Mouse (Mus musculus) hindbrain, embryonic 14.5 days (tissue): Measurements from ENCODE around the gene Icmt. TPM values are rescaled to one million over a fixed set of nuclear protein-coding genes. Genes with fewer than 3 reads are reported as not detected.

Source experiments
- ATAC-seq: fragments of 200-750 bp; cut with Nextera tagmentation; 2 replicates; pipeline ENCODE4 v1.8.0; 2017; ENCODE audit warnings: moderate number of reproducible peaks, mild to moderate bottlenecking, moderate TSS enrichment, moderate library complexity; ENCODE audit not compliant: low FRiP score
- DNase-seq: peaks from one replicate; pipeline ENCODE4 v3.0.0-alpha.2; 2015; ENCODE audit warnings: low spot score
- H3K27ac ChIP-seq: fragments of 300-500 bp; sonication (generic); 2 replicates; pipeline ENCODE4 v1.5.1; 2014; ENCODE audit warnings: mild to moderate bottlenecking, moderate library complexity
- H3K27me3 ChIP-seq: fragments of 300-500 bp; sonication (generic); 2 replicates; pipeline ENCODE4 v1.6.1; 2014; ENCODE audit warnings: mild to moderate bottlenecking, low read length, mixed read lengths; ENCODE audit not compliant: control insufficient read depth, insufficient read depth
- H3K36me3 ChIP-seq: fragments of 300-500 bp; sonication (generic); replicated peaks from 2 replicates; pipeline ENCODE4 v1.6.1; 2014; ENCODE audit not compliant: control insufficient read depth, insufficient read depth
- H3K4me1 ChIP-seq: fragments of 300-500 bp; sonication (generic); replicated peaks from 2 replicates; pipeline ENCODE4 v1.6.1; 2014; ENCODE audit warnings: antibody characterized with exemption, low read length, mixed read lengths; ENCODE audit not compliant: control insufficient read depth, insufficient read depth
- H3K4me2 ChIP-seq: fragments of 300-500 bp; sonication (generic); replicated peaks from 2 replicates; pipeline ENCODE4 v1.6.1; 2014; ENCODE audit warnings: mild to moderate bottlenecking, moderate library complexity
- H3K4me3 ChIP-seq: fragments of 300-500 bp; sonication (generic); replicated peaks from 2 replicates; pipeline ENCODE4 v1.5.1; 2014; ENCODE audit warnings: mild to moderate bottlenecking, low read length
- H3K9ac ChIP-seq: fragments of 300-500 bp; sonication (generic); 2 replicates; pipeline ENCODE4 v1.6.1; 2014
- H3K9me3 ChIP-seq: fragments of 300-500 bp; sonication (generic); 2 replicates; pipeline ENCODE4 v1.6.1; 2016; ENCODE audit warnings: low read length; ENCODE audit not compliant: control insufficient read depth
- WGBS: fragments of 180-500 bp; shearing (Covaris S2); extraction: QIAGEN DNeasy Blood & Tissue Kit; methylation state at CpG from one replicate; pipeline ENCODE4 v1.1.7; 2014; 5-methylcytosine and 5-hydroxymethylcytosine counted together
- polyA plus RNA-seq: library from polyadenylated mRNA; unstranded; fragments of >200 nt; fragmentation: Nextera tagmentation; extraction: Ambion mirVana; gene quantifications from 2 replicates; pipeline ENCODE4 v1.2.1, GENCODE M21; 2014

Icmt gene
- polyA plus RNA-seq, 1 experiment from 2014 or later, result 20.6 TPM

DNA sequence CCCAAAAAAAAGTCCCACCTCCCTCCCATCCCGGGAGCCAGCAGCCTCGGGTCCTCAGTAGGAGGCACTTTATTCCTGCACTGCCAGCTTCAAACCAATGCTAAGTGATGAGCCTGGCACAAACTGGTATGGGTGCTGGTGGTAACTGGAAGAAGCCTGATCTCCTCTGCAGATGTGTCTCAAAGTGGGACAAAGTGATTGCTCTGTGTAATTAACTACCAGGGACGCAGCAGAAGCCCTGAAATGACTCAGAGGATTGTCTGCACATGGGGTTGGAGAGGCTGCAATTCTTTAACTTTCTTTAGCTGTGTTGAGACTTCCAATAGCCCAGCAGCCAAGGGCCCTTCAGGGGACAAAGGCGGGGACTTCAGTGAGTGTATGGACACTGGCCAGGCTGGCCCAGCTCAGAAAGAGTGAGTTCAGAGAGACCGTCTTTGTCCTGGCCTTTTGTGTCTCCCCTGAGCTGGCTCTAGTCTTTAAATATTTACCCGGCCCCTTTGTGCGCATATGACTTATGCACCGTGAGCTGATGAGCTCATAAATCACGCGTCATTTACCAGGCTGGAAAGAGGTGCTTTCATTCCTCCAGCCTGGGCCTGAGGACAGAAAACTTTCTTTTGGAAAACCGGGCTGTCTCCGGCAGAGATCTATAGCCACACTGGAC is 4.8 kb upstream of the Icmt start:
- 3% methylated on average over 12 of the region's 12 CpGs for WGBS
- DNase-seq, result no peak

DNA sequence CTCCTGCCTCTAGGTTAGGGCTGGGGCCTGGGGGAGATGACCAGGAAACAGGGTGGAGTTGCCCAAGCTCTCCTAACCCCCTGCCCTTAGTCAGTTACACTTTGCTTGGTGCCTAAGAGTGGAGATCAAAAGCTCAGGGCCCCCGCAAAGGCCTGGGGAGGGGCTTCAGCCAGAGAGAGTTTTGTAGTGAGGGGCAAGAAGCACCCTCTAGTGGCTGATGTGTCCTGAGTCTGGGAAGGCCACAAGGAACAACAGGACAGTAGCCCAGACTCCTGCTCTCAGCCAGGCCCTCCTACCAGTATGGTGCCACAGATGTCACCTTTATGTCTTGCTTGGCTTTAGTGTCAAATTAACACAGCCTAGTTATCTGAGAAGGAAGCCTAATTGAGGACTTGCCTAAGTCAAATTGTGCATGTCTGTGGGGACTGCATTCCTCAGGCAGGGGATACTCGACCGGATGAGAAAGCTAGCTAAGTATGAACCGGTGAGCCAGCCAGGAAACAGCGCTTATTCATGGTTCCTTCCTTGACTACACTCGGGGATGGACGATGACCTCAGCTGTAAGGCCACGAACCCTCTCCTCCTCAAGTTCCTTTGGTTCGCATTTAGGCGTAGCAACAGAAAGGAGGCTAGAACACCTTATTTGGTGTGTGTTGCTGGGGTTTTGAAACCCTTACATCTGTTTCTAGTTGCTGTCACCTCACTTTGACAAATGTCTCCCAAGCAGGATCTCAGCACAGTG is 2.7 kb upstream of the Icmt start:
- no peak overlapping the region for H3K4me2 ChIP-seq
- no peak for DNase-seq
- H3K4me1 ChIP-seq, result peaks cover 43% of the 10 kb centered on the region
- H3K27ac ChIP-seq, result no peak overlapping the region
- no peaks in the 10 kb centered on the region for H3K36me3 ChIP-seq
- H3K9ac ChIP-seq, result 0 out of 2 replicates have a peak overlapping the region, but pooled peaks have one; percentile 4
- H3K9me3 ChIP-seq, result no peaks in the 10 kb centered on the region
- WGBS, result 51% methylated on average over 10 of the region's 10 CpGs
- no peak for ATAC-seq
- no peak overlapping the region for H3K4me3 ChIP-seq
- peaks cover 66% of the 10 kb centered on the region for H3K27me3 ChIP-seq

More for the DNA sequence above, 4.8 kb upstream of the Icmt start:
- H3K4me1 ChIP-seq, result peaks cover 35% of the 10 kb centered on the region
- ATAC-seq, result no peak
- H3K4me2 ChIP-seq, result no peak overlapping the region
- H3K9ac ChIP-seq, result no peak overlapping the region
- no peak overlapping the region for H3K4me3 ChIP-seq
- H3K9me3 ChIP-seq, result no peaks in the 10 kb centered on the region
- H3K36me3 ChIP-seq, result no peaks in the 10 kb centered on the region
- peaks cover 83% of the 10 kb centered on the region for H3K27me3 ChIP-seq
- no peak overlapping the region for H3K27ac ChIP-seq

DNA sequence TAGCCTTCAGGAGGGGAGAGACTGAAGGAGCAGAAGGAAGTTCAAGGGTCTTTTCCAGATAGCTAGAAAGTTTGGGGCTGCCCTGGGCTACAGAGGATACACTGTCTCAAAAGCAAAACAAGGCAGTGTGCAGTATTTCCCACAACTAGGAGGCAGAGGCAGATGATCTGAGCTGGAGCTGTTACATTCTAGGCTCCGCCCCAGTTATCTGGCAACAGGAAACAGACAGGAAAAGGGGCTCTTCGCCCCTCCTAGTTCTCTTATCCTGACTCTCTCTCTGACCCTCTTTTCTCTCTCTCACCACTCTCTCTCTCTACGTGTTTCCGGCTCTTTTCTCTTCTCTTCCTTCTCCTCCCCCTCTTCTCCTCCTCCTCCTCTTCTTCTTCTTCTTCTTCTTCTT is 1.1 kb upstream of the Icmt start:
- Histone ChIP-seq H3K4me2 (no peak overlapping the region), H3K9me3 (no peaks in the 10 kb centered on the region), H3K4me3 (no peak overlapping the region), H3K9ac (no peak overlapping the region), H3K27me3 (peaks cover 52% of the 10 kb centered on the region), H3K4me1 (peaks cover 30% of the 10 kb centered on the region), H3K27ac (no peak overlapping the region), H3K36me3 (peaks cover 16% of the 10 kb centered on the region)
- 54% methylated on average over 4 of the region's 4 CpGs for WGBS
- DNase-seq, result no peak
- ATAC-seq, result no peak

DNA sequence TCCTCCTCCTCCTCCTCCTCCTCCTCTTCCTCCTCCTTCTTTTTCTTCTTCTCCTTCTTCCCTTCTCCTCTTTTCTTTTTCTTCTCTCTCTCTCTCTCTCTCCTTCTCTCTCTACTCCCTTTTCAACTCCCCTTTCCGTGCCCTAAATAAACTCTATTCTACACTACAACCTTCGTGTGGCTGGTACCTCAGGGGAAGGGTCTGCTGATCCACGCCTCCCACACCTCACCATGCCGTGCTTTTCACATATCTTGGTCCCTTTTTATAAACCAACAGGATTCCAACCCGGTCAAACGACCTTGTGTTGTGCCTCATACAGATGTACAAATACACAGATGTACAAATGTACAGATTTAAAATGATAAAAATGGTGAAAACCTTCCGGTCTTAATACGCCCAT is 656 bp upstream of the Icmt start:
- H3K36me3 ChIP-seq, result peaks cover 19% of the 10 kb centered on the region
- H3K27me3 ChIP-seq, result peaks cover 47% of the 10 kb centered on the region
- H3K9ac ChIP-seq, result peak overlapping the region; percentile 50
- peaks cover 26% of the 10 kb centered on the region for H3K4me1 ChIP-seq
- ATAC-seq (no peak), DNase-seq (no peak)
- H3K4me2 ChIP-seq, result peak overlapping the region; percentile 96
- no peaks in the 10 kb centered on the region for H3K9me3 ChIP-seq
- H3K27ac ChIP-seq, result no peak overlapping the region
- WGBS, result 20% methylated on average over 8 of the region's 8 CpGs
- peak overlapping the region; percentile 96 for H3K4me3 ChIP-seq

DNA sequence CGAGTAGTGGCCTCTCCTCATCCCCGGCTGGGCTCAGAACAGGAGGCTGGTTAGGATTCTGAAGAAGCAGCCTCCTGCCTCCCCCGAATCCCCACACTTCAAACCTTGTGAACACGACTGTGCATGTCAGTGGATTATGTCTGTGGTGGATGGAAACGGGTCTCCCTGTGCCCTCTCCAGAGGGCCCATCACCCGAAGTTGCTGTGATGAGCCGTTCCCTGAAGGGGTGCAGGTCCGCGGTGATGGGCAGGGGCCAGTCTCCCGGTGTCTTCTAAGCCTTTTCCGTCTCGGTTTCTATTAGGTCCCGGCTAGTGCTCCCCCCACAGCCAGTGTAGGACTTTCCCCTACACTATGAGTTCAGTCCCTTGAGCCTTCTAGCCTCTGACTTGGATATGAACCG is 1.8 kb downstream of the Icmt start:
- Histone ChIP-seq H3K4me2 (no peak overlapping the region), H3K4me1 (peaks cover 12% of the 10 kb centered on the region), H3K27ac (no peak overlapping the region), H3K27me3 (peaks cover 22% of the 10 kb centered on the region), H3K9ac (0 out of 2 replicates have a peak overlapping the region, but pooled peaks have one; percentile 4), H3K4me3 (no peak overlapping the region), H3K36me3 (peaks cover 44% of the 10 kb centered on the region), H3K9me3 (no peaks in the 10 kb centered on the region)
- no peak for DNase-seq
- 87% methylated on average over 14 of the region's 14 CpGs for WGBS
- no peak for ATAC-seq

DNA sequence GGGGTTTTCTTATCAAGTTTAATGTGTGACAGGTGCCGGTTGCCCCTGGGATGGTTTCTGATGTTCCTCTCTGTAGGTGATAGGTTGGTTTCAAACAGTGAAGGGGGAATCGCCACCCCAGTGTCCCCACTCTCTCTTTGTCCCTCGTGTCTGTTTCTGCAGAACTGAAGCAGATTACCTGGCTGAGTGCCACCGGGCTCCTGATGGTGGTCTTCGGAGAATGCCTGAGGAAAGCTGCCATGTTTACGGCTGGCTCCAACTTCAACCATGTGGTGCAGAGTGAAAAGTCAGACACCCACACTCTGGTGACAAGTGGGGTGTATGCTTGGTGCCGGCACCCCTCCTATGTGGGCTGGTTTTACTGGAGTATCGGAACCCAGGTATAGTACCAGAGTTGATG is 3.3 kb downstream of the Icmt start:
- Histone ChIP-seq H3K27ac (no peak overlapping the region), H3K27me3 (peaks cover 7% of the 10 kb centered on the region), H3K4me2 (no peak overlapping the region), H3K4me1 (peaks cover 12% of the 10 kb centered on the region), H3K36me3 (peaks cover 56% of the 10 kb centered on the region), H3K9ac (no peak overlapping the region), H3K4me3 (no peak overlapping the region), H3K9me3 (no peaks in the 10 kb centered on the region)
- ATAC-seq (no peak), DNase-seq (no peak)
- 85% methylated on average over 8 of the region's 8 CpGs for WGBS

DNA sequence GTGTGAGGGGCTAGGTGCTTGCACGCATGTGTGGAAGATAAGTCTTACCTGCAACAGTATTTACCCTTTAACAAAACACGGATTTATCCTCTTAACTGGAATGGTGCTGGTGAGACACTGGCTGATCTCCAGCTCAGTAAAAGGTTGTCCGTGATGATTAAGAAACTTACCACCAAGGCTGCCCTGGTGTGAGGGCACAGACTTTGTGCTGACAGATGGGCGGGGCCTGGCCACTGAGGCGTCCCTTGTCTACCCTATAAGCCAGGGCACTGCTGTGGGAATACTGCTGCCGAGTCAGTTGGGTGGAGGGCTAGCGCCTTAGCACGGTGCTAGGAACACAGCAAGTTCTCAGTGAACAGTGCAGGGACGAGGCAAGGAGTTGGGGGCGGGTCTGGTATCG is 5.0 kb downstream of the Icmt start:
- Histone ChIP-seq H3K9ac (no peak overlapping the region), H3K4me3 (no peak overlapping the region), H3K36me3 (peaks cover 56% of the 10 kb centered on the region), H3K4me1 (peaks cover 12% of the 10 kb centered on the region), H3K9me3 (no peaks in the 10 kb centered on the region), H3K4me2 (no peak overlapping the region), H3K27ac (no peak overlapping the region), H3K27me3 (no peaks in the 10 kb centered on the region)
- WGBS, result 64% methylated on average over 11 of the region's 11 CpGs
- ATAC-seq (no peak), DNase-seq (no peak)

DNA sequence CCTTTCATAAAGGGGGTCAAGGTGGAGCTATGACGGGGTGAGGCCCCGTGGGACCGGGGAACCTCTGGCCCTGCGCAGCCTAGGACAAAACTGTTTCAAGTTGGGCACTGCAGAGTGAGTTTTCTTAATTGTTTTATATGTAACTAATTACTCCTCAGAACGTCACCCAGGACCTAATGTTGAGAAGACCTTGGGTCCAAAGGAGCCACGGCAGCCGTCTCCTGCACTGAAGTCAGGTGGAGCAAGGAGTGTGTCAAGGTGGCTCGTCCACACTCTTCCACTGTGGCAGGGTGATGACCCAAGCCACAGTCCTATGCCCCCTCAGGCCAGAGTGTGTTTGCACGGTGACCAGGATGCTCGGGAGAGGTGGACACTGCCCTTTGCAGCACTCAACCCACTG is 6.1 kb downstream of the Icmt start:
- peaks cover 7% of the 10 kb centered on the region for H3K4me1 ChIP-seq
- no peak overlapping the region for H3K9ac ChIP-seq
- ATAC-seq (no peak), DNase-seq (no peak)
- H3K4me2 ChIP-seq, result no peak overlapping the region
- H3K9me3 ChIP-seq, result no peaks in the 10 kb centered on the region
- H3K27ac ChIP-seq, result no peak overlapping the region
- H3K4me3 ChIP-seq, result no peak overlapping the region
- no peaks in the 10 kb centered on the region for H3K27me3 ChIP-seq
- WGBS, result 94% methylated on average over 10 of the region's 10 CpGs
- H3K36me3 ChIP-seq, result peaks cover 56% of the 10 kb centered on the region

DNA sequence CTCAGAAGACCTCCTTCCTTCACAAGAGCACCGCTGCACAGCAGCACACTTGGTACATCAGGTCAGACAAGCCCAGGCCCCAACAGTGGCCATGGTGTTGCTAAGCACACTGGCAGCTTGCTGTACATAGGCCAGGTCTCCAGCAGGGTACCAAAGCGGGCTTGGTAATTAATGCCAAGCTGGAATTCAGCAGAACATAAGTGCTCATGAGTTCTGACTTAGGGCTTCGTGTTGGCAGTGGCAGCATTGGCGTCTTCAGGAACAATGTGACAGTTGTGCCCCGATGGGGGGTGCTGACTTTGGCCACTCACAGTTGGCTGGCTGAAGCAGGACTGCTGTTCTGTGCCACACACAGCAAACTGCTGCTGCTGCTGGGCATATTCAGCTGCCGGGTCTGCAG is 7.7 kb downstream of the Icmt start:
- no peak overlapping the region for H3K9ac ChIP-seq
- no peak overlapping the region for H3K27ac ChIP-seq
- WGBS, result 85% methylated on average over 6 of the region's 6 CpGs
- no peaks in the 10 kb centered on the region for H3K9me3 ChIP-seq
- ATAC-seq (no peak), DNase-seq (peak; percentile 47)
- H3K4me1 ChIP-seq, result 0 out of 2 replicates have a peak, but pooled peaks cover 4% of the 10 kb centered on the region
- H3K4me3 ChIP-seq, result no peak overlapping the region
- H3K36me3 ChIP-seq, result peaks cover 61% of the 10 kb centered on the region
- H3K27me3 ChIP-seq, result 0 out of 2 replicates have a peak, but pooled peaks cover under 1% of the 10 kb centered on the region
- H3K4me2 ChIP-seq, result no peak overlapping the region
